Mouse (Mus musculus): ENCODE measurements around the gene Chfr.
"Not testable (repeated sequence)": the region's sequence is repeated elsewhere in the genome, so short reads cannot be mapped to it uniquely, and the experiment has no call there.

Chfr gene

GRCm38 (mm10) chr5:110108305-110108628 lies 27.4 kb upstream of the Chfr start:
- DNase-seq, result no peak

GRCm38 (mm10) chr5:110109991-110110441 lies 25.6 kb upstream of the Chfr start, which contains the start of gene Zfp605:
Gene Zfp605, plus strand, starts transcription at chr5:110110092.
- DNase-seq, result peak; percentile 99

- DNase-seq, result not testable (repeated sequence)
These were observed 13.3 kb upstream of the Chfr start for GRCm38 (mm10) chr5:110122380-110122779.

- no peak for DNase-seq
These were observed 434 bp downstream of the Chfr start for GRCm38 (mm10) chr5:110136087-110136464.

GRCm38 (mm10) chr5:110137816-110138215 lies 2.2 kb downstream of the Chfr start:
- DNase-seq, result peak; percentile 83

GRCm38 (mm10) chr5:110139325-110139724 lies 3.7 kb downstream of the Chfr start:
- no peak for DNase-seq

GRCm38 (mm10) chr5:110140424-110140823 lies 4.8 kb downstream of the Chfr start:
- DNase-seq, result no peak

- DNase-seq, result peak; percentile 88
These were observed 6.7 kb downstream of the Chfr start for GRCm38 (mm10) chr5:110142309-110142708.

- peak; percentile 62 for DNase-seq
These were observed 7.4 kb downstream of the Chfr start for GRCm38 (mm10) chr5:110143007-110143406.

- DNase-seq, result no peak
These were observed 33.7 kb downstream of the Chfr start for GRCm38 (mm10) chr5:110169374-110169773.

GRCm38 (mm10) chr5:110176362-110177020 lies 40.8 kb downstream of the Chfr start, which contains the start of gene Golga3:
Gene Golga3, plus strand, starts transcription at chr5:110176701.
- peak; percentile 99 for DNase-seq

GRCm38 (mm10) chr5:110177021-110177420 lies 41.4 kb downstream of the Chfr start:
- DNase-seq, result no peak

GRCm38 (mm10) chr5:110178628-110179027 lies 43.0 kb downstream of the Chfr start:
- peak; percentile 22 for DNase-seq

GRCm38 (mm10) chr5:110181716-110182115 lies 46.1 kb downstream of the Chfr start:
- peak; percentile 96 for DNase-seq

- peak; percentile 70 for DNase-seq
These were observed 67.7 kb downstream of the Chfr start for GRCm38 (mm10) chr5:110203164-110203895.

- DNase-seq, result no peak
These were observed 69.1 kb downstream of the Chfr start for GRCm38 (mm10) chr5:110204777-110205176.

- no peak for DNase-seq
These were observed 75.7 kb downstream of the Chfr start for GRCm38 (mm10) chr5:110211312-110211711.

GRCm38 (mm10) chr5:110216780-110217179 lies 81.1 kb downstream of the Chfr start:
- DNase-seq, result peak; percentile 57

GRCm38 (mm10) chr5:110220331-110220730 lies 84.7 kb downstream of the Chfr start:
- DNase-seq, result no peak
